Mouse (Mus musculus) bone marrow macrophage, adult 2 months (primary cell): ENCODE data around the gene Elovl5.

Experiments
- CTCF ChIP-seq: IDR thresholded peaks from 2 replicates; pipeline ENCODE4 v1.5.1; 2012; ENCODE audit warnings: low read depth, mild to moderate bottlenecking, low read length, moderate library complexity
- POLR2A ChIP-seq: IDR thresholded peaks from 2 replicates; pipeline ENCODE4 v1.6.1; 2012; ENCODE audit warnings: mild to moderate bottlenecking, low read depth, low read length, borderline replicate concordance

DNA sequence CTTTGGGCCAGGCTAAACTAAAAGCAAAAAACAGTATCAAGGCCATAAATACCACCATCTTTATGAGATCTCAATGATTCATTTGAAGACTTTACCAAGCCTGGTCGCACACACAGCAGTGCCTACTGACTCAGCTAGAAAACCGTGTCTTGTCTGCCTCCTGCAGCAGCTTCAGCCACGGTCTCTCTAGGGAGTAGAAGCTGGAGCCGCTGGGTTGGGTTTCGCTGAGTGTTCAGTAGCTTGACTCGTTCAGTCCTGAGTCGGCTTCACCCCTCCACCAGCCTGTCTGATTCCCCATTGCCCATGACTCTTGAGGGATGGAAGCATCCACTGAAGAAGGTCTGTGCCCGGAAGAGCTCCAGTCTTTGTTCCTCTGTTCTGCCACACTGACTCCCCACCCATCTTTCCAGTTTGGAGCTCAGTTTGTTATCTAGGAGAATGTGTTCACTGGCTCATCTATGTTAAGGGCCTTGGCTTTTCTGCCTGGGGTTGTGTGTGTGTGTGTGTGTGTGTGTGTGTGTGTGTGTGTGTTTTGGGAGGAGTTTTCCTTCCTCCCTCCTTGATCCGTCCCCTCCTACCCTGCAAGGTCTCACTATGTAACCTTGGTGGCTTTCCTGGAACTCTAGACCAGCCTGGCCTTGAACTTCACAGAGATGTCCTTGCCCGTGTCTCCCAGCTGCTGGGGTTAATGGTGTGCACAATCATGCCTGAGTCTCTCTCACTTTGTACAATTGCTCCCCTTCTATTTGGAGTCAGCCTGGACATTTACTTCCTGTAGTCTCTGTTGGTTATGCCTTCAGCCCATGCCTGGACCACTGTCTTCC is 13.1 kb downstream of the Elovl5 start:
- TF ChIP-seq POLR2A (no peak), CTCF (no peak)
